Mouse (Mus musculus) megakaryocyte, embryonic 14.5 days (primary cell): Measurements from ENCODE around the gene Gse1.

Experiments used
- FLI1 ChIP-seq: IDR thresholded peaks from 2 replicates; pipeline ENCODE4 v1.6.1; 2012; ENCODE audit warnings: low read length, inconsistent platforms, mixed read lengths
- GATA1 ChIP-seq: IDR thresholded peaks from 3 replicates; pipeline ENCODE4 v1.6.1; 2012; ENCODE audit warnings: mixed read lengths, low read length, inconsistent platforms, borderline replicate concordance

- no peak for TF ChIP-seq GATA1
- TF ChIP-seq FLI1 = no peak
Measured at GRCm38 (mm10) chr8:120397444-120398411, 169.5 kb downstream of the Gse1 start.
